Mouse (Mus musculus) stomach, postnatal 0 days (tissue): ENCODE results near the gene Mrps6.

ENCODE experiments used
- CTCF ChIP-seq: IDR thresholded peaks from 2 replicates; pipeline ENCODE4 v1.5.1; 2016; ENCODE audit warnings: antibody characterized with exemption, low read depth, mild to moderate bottlenecking, moderate library complexity
- EP300 ChIP-seq: optimal IDR thresholded peaks from 2 replicates; pipeline ENCODE3; 2016; ENCODE audit warnings: antibody characterized with exemption

- no peak for TF ChIP-seq CTCF
- no peak for TF ChIP-seq EP300
Measured at GRCm38 (mm10) chr16:92120899-92121531, 62.9 kb downstream of the Mrps6 start.
